Mouse (Mus musculus): ENCODE measurements around the gene Mblac1. TPM values are rescaled to one million over a fixed set of nuclear protein-coding genes. Genes with fewer than 3 reads are reported as not detected.
A peak's percentile ranks its signal among the peaks of the same experiment; 100 is the strongest.

Gene Mblac1
- total RNA-seq, 1 experiment, result 2.5 TPM

- Histone ChIP-seq H3K9me3 (ENCODE audit: control insufficient read depth, insufficient read depth, low read depth, low read length) (no peaks in the 10 kb centered on the region), H3K4me3 (ENCODE audit: insufficient read depth in 1 of 2, low read depth in 1 of 2, low read length in 2 of 2, poor library complexity in 1 of 2, severe bottlenecking in 1 of 2) (peak overlapping the region; percentile 88 to 92), H3K4me1 (ENCODE audit: control insufficient read depth in 2 of 2, insufficient read depth in 2 of 2, low read length in 2 of 2, poor library complexity in 1 of 2) (peaks cover 3 to 9% of the 10 kb centered on the region in 2 experiments; a peak in 2 of 4 replicates), H3K27ac (ENCODE audit: insufficient read depth, low read depth, low read length, poor library complexity, severe bottlenecking) (peak overlapping the region; percentile 98), H3K36me3 (ENCODE audit: control insufficient read depth, insufficient read depth, low read length, poor library complexity, severe bottlenecking) (peaks cover 44% of the 10 kb centered on the region), H3K9ac (ENCODE audit: insufficient read depth, low read depth, low read length, poor library complexity, severe bottlenecking) (peak overlapping the region; percentile 99)
- DNase-seq (ENCODE audit: low read depth, low spot score), result peak; percentile 88
- in situ Hi-C loops (cut with MboI; ENCODE audit: low sequenced_read_pairs in 2 of 2, unreplicated experiment in 2 of 2), result no loop called here
- TF ChIP-seq HCFC1 (IDR thresholded peaks at IDR 0.05; ENCODE audit: borderline replicate concordance, insufficient read depth, low read length), result peak; percentile 61
- TF ChIP-seq CHD2 (IDR thresholded peaks at IDR 0.05; ENCODE audit: low read depth, low read length), result 0 out of 2 replicates have a peak, but pooled peaks have one; percentile 59
- no peak for TF ChIP-seq MAFK (IDR thresholded peaks at IDR 0.05; ENCODE audit: insufficient read depth, low read depth, low read length)
These were observed 23.1 kb upstream of the Mblac1 start for GRCm38 (mm10) chr5:138170936-138171561.

GRCm38 (mm10) chr5:138171695-138172491 lies 22.2 kb upstream of the Mblac1 start, which contains the start of the genes Ap4m1 and Mcm7:
Ap4m1 (plus strand) TSS chr5:138172002.
Mcm7 (minus strand) TSS chr5:138172422.
- DNase-seq (ENCODE audit: low read depth, low spot score), result peak; percentile 97
- Histone ChIP-seq H3K4me1 (ENCODE audit: control insufficient read depth in 2 of 2, insufficient read depth in 2 of 2, low read length in 2 of 2, poor library complexity in 1 of 2) (peaks cover 3 to 9% of the 10 kb centered on the region in 2 experiments; a peak in 2 of 4 replicates), H3K9me3 (ENCODE audit: control insufficient read depth, insufficient read depth, low read depth, low read length) (no peaks in the 10 kb centered on the region), H3K36me3 (ENCODE audit: control insufficient read depth, insufficient read depth, low read length, poor library complexity, severe bottlenecking) (peaks cover 42% of the 10 kb centered on the region), H3K9ac (ENCODE audit: insufficient read depth, low read depth, low read length, poor library complexity, severe bottlenecking) (peak within 1 kb of the TSS; percentile 99), H3K27ac (ENCODE audit: insufficient read depth, low read depth, low read length, poor library complexity, severe bottlenecking) (peak within 1 kb of the TSS; percentile 98), H3K4me3 (ENCODE audit: insufficient read depth in 1 of 2, low read depth in 1 of 2, low read length in 2 of 2, poor library complexity in 1 of 2, severe bottlenecking in 1 of 2) (peak within 1 kb of the TSS; percentile 90 to 92)
- in situ Hi-C loops (cut with MboI; ENCODE audit: low sequenced_read_pairs in 2 of 2, unreplicated experiment in 2 of 2), result no loop called here
- TF ChIP-seq MAFK (IDR thresholded peaks at IDR 0.05; ENCODE audit: insufficient read depth, low read depth, low read length), result no peak
- no peak for TF ChIP-seq ZC3H11A (IDR thresholded peaks at IDR 0.05; ENCODE audit: borderline replicate concordance, low read depth, low read length)
- TF ChIP-seq HCFC1 (IDR thresholded peaks at IDR 0.05; ENCODE audit: borderline replicate concordance, insufficient read depth, low read length), result no peak; the same call in 1 of the 2 replicates
- TF ChIP-seq ZNF384 (IDR thresholded peaks at IDR 0.05; ENCODE audit: low read depth, low read length), result no peak
- TF ChIP-seq CHD2 (IDR thresholded peaks at IDR 0.05; ENCODE audit: low read depth, low read length), result peak; percentile 84

GRCm38 (mm10) chr5:138173217-138173616 lies 20.9 kb upstream of the Mblac1 start:
- Histone ChIP-seq H3K9ac (ENCODE audit: insufficient read depth, low read depth, low read length, poor library complexity, severe bottlenecking) (no peak overlapping the region; the same call in 1 of the 2 replicates), H3K4me3 (ENCODE audit: insufficient read depth in 1 of 2, low read depth in 1 of 2, low read length in 2 of 2, poor library complexity in 1 of 2, severe bottlenecking in 1 of 2) (no peak overlapping the region)

GRCm38 (mm10) chr5:138186950-138187638 lies 7.0 kb upstream of the Mblac1 start, which contains the start of the genes Taf6 and Cnpy4:
Taf6 (minus strand) TSS chr5:138187451.
Cnpy4 (plus strand) TSS chr5:138187485.
- peaks cover 13% of the 10 kb centered on the region for H3K36me3 ChIP-seq (ENCODE audit: control insufficient read depth, insufficient read depth, low read length, poor library complexity, severe bottlenecking)
- H3K27ac ChIP-seq (ENCODE audit: insufficient read depth, low read depth, low read length, poor library complexity, severe bottlenecking), result no peak within 1 kb of the TSS
- peak; percentile 80 for DNase-seq (ENCODE audit: low read depth, low spot score)
- in situ Hi-C loops (cut with MboI; ENCODE audit: low sequenced_read_pairs in 2 of 2, unreplicated experiment in 2 of 2), result no loop called here
- peak within 1 kb of the TSS; percentile 76 to 85 for H3K4me3 ChIP-seq (ENCODE audit: insufficient read depth in 1 of 2, low read depth in 1 of 2, low read length in 2 of 2, poor library complexity in 1 of 2, severe bottlenecking in 1 of 2)
- no peaks in the 10 kb centered on the region for H3K9me3 ChIP-seq (ENCODE audit: control insufficient read depth, insufficient read depth, low read depth, low read length)
- peak within 1 kb of the TSS; percentile 89 for H3K9ac ChIP-seq (ENCODE audit: insufficient read depth, low read depth, low read length, poor library complexity, severe bottlenecking)
- TF ChIP-seq CHD2 (IDR thresholded peaks at IDR 0.05; ENCODE audit: low read depth, low read length) (no peak), ZNF384 (IDR thresholded peaks at IDR 0.05; ENCODE audit: low read depth, low read length) (peak; percentile 99), HCFC1 (IDR thresholded peaks at IDR 0.05; ENCODE audit: borderline replicate concordance, insufficient read depth, low read length) (peak; percentile 42; the same call in 1 of the 2 replicates), ZC3H11A (IDR thresholded peaks at IDR 0.05; ENCODE audit: borderline replicate concordance, low read depth, low read length) (no peak), MAFK (IDR thresholded peaks at IDR 0.05; ENCODE audit: insufficient read depth, low read depth, low read length) (0 out of 2 replicates have a peak, but pooled peaks have one; percentile 26)
- H3K4me1 ChIP-seq (ENCODE audit: control insufficient read depth in 2 of 2, insufficient read depth in 2 of 2, low read length in 2 of 2, poor library complexity in 1 of 2), result peaks cover 0 to 9% of the 10 kb centered on the region in 2 experiments; a peak in 2 of 4 replicates

More at GRCm38 (mm10) chr5:138173217-138173616, 20.9 kb upstream of the Mblac1 start:
- no peak for DNase-seq (ENCODE audit: low read depth, low spot score)
- Histone ChIP-seq H3K4me1 (ENCODE audit: control insufficient read depth in 2 of 2, insufficient read depth in 2 of 2, low read length in 2 of 2, poor library complexity in 1 of 2) (peaks cover 3 to 7% of the 10 kb centered on the region in 2 experiments; a peak in 2 of 4 replicates), H3K9me3 (ENCODE audit: control insufficient read depth, insufficient read depth, low read depth, low read length) (no peaks in the 10 kb centered on the region), H3K36me3 (ENCODE audit: control insufficient read depth, insufficient read depth, low read length, poor library complexity, severe bottlenecking) (peaks cover 42% of the 10 kb centered on the region), H3K27ac (ENCODE audit: insufficient read depth, low read depth, low read length, poor library complexity, severe bottlenecking) (no peak overlapping the region)
- no peak for TF ChIP-seq HCFC1 (IDR thresholded peaks at IDR 0.05; ENCODE audit: borderline replicate concordance, insufficient read depth, low read length)
- no peak for TF ChIP-seq MAFK (IDR thresholded peaks at IDR 0.05; ENCODE audit: insufficient read depth, low read depth, low read length)
- TF ChIP-seq ZC3H11A (IDR thresholded peaks at IDR 0.05; ENCODE audit: borderline replicate concordance, low read depth, low read length), result no peak
- no peak for TF ChIP-seq ZNF384 (IDR thresholded peaks at IDR 0.05; ENCODE audit: low read depth, low read length)
- no peak for TF ChIP-seq CHD2 (IDR thresholded peaks at IDR 0.05; ENCODE audit: low read depth, low read length)
- in situ Hi-C loops (cut with MboI; ENCODE audit: low sequenced_read_pairs in 2 of 2, unreplicated experiment in 2 of 2), result no loop called here

Data from ES-E14 (cell line).